Mouse (Mus musculus) MEL (cell line): ENCODE results near the gene Asrgl1.

Experiments used
- BHLHE40 ChIP-seq: IDR thresholded peaks from 2 replicates; pipeline ENCODE4 v1.6.1; 2012; ENCODE audit warnings: low read depth, mild to moderate bottlenecking, inconsistent platforms, low read length, improper control_type of control experiment, borderline replicate concordance
- CHD1 ChIP-seq: IDR thresholded peaks from 2 replicates; pipeline ENCODE4 v1.6.1; 2012; ENCODE audit warnings: low read depth, mild to moderate bottlenecking, inconsistent platforms, low read length, improper control_type of control experiment
- CTCF ChIP-seq, 3 experiments: IDR thresholded peaks in 2 of 3; conservative IDR thresholded peaks in 1 of 3; 2 replicates each; pipeline ENCODE4 v1.5.1; 2011 to 2012; ENCODE audit warnings: low read length in 3 of 3, low read depth in 2 of 3, mild to moderate bottlenecking in 2 of 3, improper control_type of control experiment in 1 of 3, inconsistent platforms in 1 of 3, mixed read lengths in 1 of 3, moderate library complexity in 1 of 3; ENCODE audit not compliant: control insufficient read depth in 1 of 3, insufficient read depth in 1 of 3, poor library complexity in 1 of 3, severe bottlenecking in 1 of 3
- ELF1 ChIP-seq: IDR thresholded peaks from 2 replicates; pipeline ENCODE4 v1.6.1; 2014; ENCODE audit warnings: low read depth, mild to moderate bottlenecking, inconsistent platforms, low read length, improper control_type of control experiment, moderate library complexity
- HCFC1 ChIP-seq: IDR thresholded peaks from 2 replicates; pipeline ENCODE4 v1.6.1; 2012; ENCODE audit warnings: low read depth, mild to moderate bottlenecking, inconsistent platforms, low read length, improper control_type of control experiment, moderate library complexity
- KAT2A ChIP-seq: conservative IDR thresholded peaks from 2 replicates; pipeline ENCODE4 v1.6.1; 2012; ENCODE audit warnings: low read depth, low read length, improper control_type of control experiment, inconsistent platforms
- NELFE ChIP-seq: IDR thresholded peaks from 2 replicates; pipeline ENCODE4 v1.6.1; 2011; ENCODE audit warnings: low read depth, low read length, improper control_type of control experiment
- TCF12 ChIP-seq: IDR thresholded peaks from 2 replicates; pipeline ENCODE4 v1.6.1; 2014; ENCODE audit warnings: low read depth, mild to moderate bottlenecking, inconsistent platforms, low read length, improper control_type of control experiment, moderate library complexity

- TF ChIP-seq CTCF (IDR thresholded peaks at IDR 0.05 in 2 of 3, conservative IDR thresholded peaks at IDR 0.05 in 1 of 3; ENCODE audit: control insufficient read depth in 1 of 3, insufficient read depth in 1 of 3, low read depth in 2 of 3, low read length in 3 of 3, poor library complexity in 1 of 3, severe bottlenecking in 1 of 3) (no peak), TCF12 (no peak), CHD1 (no peak), ELF1 (no peak), KAT2A (no peak), NELFE (no peak), HCFC1 (no peak), BHLHE40 (no peak)
Observed at GRCm38 (mm10) chr19:9106751-9107378, 28.6 kb downstream of the Asrgl1 start.
